Mouse (Mus musculus): ENCODE measurements around the gene Coro1b.
"Not testable (repeated sequence)": the region's sequence is repeated elsewhere in the genome, so short reads cannot be mapped to it uniquely, and the experiment has no call there.

Coro1b gene

DNA sequence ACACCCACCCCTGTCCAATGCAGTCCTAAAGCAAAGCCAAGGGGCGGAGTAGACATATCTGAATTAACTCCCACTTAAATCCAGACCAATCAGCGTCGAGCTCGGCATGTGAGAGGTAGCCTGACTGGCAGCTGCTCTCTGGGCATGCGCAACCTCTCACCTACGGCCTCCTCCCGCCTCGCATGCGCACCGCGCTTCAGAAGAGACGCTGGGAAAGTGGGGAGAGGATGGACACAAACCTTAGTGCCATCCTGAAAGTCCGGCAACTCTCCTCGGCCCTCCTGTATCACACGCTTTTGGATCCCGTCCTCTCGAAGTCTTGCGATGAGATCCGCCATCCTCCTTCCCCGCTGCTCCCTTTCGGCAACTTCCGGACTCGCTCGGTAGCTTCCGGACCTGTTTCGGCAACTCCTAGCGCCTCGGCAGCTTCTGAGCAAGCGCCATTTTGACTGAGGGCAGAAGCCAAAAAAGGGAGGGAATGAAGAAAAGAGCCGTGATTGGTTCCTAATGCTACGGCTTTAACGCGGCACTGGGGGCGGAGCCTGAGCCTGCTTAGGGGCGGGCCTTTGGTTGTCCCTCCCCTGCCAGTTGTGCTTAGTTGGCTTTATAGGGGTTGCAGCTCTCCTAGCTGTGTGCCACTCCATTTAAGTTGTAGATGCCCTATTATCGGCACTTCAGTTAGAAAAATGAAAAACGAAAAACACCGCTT lies 27.2 kb upstream of the Coro1b start:
- peak; percentile 98 to 99 for DNase-seq

DNA sequence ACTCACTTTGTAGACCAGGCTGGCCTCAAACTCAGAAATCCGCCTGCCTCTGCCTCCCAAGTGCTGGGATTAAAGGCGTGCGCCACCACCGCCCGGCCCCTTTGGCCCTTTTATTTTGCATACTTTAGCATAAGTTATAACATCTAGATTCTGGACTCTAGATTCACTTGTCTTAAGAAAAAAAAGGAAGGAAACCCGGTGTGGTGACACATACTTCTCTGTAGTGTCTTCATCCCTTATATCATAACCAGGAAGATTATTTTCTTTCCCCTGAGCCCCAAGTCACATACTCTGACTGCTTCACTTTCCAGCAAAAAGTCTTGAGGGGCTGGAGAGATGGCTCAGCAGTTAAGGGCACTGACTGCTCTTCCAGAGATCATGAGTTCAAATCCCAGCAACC lies 26.5 kb upstream of the Coro1b start:
- not testable (repeated sequence) for DNase-seq

DNA sequence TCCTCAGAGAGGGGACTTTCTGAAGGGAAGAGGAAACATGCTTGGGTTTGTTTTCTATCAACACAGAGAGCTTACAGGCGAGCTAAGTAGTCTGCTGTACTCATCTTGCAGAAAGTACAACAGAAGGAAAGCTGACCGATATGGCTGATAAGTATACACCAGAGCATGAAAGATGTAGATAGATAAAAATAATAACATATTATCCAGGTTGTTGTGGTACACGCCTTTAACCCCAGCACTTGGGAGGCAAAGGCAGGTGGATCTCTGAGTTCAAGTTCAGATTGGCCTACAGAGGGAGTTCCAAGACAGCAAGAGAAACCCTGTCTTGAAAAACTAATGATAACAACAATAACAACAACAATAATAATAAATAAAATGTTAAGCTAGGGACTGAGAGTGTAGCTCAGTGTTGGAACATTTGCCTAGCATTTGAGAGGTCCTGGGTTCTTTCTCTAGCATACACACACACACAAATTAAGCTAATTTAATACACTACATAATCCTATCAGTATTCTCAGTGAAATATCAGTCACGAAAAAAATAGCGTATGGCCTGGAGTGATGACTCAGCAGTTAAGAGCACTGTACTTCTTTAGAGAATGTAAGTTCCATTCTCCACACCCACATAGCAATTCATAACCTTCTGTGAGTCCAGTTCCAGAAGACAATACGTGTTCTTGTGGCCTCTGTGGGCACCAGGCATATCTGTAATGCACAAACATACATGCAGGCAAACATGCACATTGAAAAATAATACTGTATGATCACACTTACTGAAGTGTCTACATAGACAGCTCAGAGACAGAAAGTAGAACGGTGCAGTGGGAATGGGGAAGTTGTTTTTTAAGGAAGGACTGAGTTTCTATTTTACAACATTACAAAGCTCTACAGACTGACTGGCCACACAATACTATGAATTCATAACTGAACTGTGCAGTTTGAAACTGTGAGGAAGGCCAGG lies 25.7 kb upstream of the Coro1b start:
- no peak for DNase-seq

DNA sequence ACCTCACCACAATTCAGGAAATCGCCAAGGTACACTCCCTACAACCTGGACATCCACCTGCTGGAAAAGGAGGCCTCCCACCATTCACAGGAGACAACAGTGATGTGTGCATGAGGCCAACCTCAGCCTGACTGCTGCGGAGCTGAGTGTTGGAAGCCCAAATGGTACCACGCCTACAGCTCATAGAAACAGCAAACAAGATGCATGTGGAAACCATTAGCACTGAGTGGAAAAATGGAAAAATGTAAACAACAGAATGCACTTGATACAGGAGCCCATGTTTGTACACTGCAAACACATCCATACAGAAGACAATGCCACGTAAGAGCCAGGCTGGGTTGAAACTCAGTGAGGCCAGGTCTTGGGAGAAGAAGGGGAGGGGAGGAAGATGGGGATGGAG lies 24.0 kb upstream of the Coro1b start:
- no peak for DNase-seq

DNA sequence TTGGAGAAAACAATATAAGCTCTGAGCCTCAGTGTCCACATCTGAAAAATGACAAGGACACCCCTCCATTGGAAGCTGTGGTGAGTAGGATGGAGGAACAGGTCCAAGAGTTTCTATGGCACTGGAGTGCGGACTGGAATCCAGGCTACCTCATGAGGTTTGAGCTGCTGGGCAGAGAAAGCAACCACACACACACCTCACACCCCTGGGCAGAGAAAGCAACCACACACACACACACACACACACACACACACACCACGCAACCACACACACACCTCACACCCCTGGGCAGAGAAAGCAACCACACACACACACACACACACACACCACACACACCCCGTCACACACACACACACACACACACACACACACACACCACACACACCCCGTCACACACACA lies 23.2 kb upstream of the Coro1b start:
- not testable (repeated sequence) for DNase-seq

DNA sequence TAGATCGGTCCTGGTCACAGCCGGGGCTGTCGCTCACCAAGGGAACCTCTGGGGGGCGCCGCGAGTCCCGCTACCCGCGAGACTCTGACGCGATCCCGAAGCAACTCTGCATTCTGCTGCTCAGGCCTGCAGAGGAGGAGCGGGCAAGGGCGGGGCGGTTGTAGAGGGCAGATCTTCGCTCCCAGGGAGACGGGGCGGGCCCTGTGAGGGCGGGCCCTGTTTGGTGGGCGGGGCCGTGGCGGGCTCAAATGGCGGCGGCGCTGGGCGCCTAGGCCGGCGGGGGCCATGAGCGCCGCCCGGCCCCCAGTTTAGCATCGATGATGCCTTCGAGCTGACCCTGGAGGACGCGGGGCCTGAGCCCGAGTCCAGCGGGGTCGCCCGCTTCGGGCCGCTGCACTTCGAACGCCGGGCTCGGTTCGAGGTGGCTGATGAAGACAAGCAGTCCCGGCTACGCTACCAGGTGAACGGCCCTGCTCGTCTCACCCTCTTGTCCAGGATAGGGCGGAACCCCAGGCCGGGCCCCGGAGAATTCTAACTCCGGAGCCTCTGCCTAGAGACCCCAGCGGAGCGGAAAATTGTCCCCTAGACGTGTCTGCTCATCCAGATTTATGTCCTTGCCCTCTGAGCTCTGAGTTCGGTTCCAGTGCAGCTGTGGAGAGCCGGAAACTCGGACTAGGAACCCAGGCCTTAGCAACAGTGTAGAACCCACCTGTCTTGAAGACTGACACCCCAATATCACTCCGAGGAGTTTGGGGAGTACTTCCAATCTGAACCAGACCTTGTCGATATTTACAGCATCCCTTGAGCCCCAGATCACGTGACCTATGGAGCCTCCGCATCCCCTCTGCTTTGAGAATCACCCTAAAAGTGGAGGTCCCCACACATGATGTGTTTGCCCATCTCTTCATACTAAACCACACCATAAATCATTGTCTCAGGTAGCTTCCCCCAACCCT lies 22.4 kb upstream of the Coro1b start, which contains the start of gene Aip:
TSS of gene Aip (minus strand) at position 118 of the 956 bp plus-strand sequence.
- DNase-seq = peak; percentile 99

DNA sequence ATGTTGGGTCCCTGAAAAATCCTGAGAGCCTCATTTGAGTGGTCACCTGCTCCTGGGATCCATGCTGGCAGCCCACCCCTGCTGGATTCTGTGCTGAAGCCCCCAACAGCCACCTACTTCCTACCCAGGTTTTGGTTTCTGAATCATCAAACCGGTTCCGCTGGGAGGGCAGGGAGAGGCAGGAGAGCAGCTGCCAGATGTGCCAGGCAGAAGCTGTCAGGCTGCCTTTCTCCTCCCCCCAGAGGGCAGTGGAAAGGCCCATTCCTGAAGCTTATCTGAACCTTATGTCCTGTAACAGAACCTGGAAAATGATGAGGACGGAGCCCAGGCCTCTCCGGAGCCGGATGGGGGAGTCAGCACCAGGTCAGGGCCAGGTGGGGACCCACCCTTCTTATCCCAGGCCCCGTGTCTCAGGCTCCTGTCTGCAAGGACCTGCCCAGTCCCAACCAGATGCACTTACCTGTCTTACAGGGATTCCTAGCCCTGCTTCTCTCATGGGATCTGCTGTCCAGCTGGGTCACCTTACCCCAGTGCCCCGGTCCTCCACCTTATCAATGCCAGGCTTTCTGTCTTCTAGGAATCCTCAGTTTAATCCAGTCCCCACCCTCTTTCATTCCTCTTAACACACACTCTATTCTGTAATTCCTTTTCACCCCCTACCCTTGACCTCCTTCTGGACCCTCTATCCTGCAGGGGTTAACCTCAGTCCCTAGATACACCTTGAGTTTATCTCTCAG lies 21.5 kb upstream of the Coro1b start:
- peak; percentile 62 to 64 for DNase-seq

DNA sequence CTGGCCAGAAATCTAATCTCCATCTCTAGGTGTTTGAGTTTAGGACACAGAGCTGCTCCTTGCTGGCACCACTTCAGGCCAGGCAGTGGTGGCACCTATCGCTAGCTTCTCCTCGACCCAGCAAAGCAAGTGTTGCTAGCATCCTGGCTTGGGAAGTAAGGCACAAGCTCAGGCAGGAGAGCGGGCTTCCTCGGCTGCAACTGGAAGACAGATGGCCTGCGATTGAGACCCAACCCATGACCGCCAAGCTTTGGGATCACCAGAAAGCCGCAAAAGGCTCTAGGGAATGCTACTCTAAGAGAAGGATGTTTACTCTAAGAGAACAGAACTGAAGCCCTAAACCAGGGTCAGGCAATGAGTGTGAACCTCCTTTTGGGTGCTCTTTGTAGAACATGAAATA lies 19.0 kb upstream of the Coro1b start:
- DNase-seq = no peak

DNA sequence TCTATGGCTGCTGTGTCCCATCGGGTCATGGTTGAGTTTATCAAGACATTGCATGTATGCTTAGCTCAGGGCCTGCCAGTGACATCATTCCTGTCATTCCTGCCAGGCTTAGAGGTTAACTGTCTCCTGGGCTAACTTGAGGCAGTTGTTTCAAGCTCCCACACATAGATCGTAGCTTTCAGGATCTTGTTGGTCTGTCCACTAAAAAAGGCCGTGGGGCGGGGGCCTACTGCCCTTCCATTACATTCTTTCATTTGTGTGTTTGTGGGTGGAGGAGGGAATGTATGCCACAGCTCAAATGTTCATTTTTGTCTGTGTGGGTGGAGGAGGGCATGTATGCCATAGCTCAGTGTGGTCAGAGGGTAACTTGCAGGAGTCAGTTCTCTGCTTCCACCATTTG lies 18.3 kb upstream of the Coro1b start:
- DNase-seq = no peak

DNA sequence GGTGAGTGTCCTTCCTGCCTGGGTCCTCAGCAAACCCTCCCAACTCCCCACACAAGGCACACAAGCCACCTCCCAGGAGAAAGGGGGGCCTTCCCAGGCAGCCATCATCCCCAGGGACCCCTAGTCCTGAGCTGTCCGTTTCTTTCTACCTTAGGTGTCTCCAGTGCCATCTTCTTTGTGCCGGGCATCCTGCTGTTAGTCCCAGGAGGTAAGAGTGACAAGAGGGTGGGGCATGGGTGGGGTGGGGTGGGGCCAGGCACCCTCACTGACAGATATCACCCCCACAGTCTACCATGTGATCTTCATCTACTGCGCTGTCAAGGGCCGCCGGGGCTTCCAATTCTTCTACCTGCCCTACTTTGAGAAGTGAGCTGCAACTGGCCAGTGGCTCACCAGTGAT lies 17.3 kb upstream of the Coro1b start:
- no peak for DNase-seq

DNA sequence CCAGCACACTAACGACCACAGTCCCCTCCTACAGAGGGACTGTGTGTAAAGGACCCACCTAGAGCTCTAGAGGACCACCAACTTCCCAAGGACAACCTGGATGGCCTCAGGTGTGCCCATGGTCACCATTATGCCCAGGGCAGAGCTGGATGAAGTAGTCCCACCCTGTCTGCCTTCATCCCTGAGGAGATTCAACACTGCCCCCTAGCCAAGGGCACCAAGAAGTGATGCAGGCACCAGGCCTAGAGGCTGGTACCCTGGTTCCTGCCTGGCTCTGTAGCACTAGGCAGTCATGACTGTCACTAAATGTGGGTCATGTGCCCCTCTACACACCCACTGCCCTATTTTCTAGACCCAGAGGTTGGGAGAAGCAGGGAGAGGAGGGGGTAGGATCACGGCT lies 16.7 kb upstream of the Coro1b start:
- no peak for DNase-seq

DNA sequence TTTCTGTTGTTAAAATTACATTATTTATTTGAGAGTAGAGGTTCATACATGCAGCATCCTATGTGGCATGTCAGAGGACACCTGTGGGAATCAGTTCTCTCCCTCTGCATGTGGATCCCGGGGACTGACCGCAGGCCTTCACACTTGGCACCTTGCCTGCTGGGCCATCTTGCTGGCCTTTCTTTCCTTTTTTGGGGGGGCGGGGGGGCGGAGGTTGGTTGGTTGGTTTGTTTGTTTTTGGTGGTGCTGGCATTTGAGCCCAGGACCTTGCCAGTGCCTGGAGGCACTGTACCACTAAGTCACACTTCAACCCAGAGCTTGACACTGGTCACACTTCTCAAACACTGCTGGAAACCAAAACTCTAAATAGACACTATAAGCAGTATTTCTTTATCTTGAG lies 14.1 kb upstream of the Coro1b start:
- DNase-seq = no peak

DNA sequence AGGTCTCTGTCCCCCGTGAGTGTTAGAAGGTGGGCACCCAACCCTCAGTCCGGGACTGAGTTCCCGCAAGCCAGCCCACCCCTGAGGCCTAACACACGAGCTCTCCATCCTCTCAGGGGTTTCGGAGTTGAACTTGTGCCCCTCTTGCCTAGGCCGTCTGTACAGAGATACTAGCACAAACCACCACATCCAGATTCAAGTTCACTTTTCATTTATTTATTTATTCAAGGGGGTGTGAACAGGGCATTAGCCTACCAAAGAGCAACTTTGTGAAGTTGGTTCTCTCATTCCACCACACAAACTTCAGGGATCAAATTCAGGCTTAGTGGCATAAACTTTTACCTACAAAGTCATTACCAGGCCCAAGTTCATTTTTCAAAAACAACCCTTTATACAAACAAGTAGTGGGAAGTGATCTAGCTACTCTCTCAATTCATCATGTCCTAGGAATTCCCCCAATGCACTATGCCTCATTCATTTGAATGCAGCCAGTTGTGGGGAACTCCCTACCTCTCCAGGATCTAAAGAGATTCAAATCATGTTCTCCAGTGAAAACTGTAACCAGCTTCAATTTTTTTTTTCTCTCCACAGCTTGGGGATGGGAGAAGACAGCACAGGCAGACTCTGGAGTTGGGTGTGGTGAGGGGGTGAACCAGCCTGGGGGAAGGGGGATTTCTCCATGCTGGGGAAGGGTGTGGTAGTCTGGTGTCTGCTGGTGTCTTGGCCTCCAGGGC lies 13.0 kb upstream of the Coro1b start:
- DNase-seq = not testable (repeated sequence)

DNA sequence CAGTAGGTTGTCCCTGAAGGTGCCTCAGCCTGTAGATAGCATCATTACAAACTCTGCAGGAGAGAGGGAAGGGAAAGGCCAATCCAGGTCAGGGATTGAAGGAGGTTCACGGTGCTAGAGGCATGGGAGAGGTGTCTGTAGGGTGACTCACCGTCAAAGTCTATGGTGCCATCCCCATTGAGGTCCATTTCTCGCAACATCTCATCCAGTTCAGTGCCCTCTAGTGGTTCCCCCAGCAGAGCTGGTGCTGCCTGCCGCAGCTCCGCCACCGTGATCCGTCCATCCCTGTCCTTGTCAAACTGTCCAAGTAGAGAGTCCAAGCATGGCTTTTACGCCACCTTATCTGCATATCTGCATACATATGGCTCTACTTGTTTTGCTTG lies 12.5 kb upstream of the Coro1b start:
- DNase-seq = not testable (repeated sequence)

DNA sequence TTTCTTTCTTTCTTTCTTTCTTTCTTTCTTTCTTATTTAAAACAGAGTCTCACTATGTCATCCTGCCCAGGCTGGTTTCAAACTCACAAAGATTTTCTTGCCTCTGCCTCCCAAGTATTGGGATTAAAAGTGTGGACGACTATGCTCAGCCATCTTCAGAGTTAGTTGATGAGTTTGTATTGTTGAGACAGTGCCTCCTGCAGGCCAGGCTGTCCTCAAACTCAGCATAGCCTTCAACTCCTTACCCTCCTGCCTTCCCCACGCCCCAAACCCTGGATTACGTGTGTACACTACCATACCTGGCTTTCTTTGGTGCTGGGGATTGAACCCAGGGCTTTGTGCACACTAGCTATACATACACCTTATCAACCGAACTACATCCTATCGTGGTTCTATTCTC lies 12.0 kb upstream of the Coro1b start:
- no peak for DNase-seq

DNA sequence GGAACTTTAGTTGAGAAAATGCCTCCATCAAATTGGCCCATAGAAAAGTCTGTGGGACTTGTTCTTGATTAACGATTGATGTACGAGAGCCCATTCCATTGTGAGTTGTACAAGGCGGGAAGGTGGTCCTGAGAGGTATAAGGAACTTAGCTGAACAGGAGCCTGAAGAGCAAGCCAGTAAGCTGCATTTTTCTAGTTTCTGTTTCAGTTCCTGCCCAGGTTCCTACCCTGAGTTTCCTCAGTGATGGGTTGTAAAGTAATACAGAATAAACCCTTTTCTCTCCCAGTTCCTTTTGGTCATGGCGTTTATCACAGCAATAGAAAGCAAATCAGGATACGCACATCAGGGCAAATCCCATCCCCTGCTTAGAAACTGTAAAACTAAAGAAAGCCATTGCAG lies 10.5 kb upstream of the Coro1b start:
- DNase-seq = no peak

DNA sequence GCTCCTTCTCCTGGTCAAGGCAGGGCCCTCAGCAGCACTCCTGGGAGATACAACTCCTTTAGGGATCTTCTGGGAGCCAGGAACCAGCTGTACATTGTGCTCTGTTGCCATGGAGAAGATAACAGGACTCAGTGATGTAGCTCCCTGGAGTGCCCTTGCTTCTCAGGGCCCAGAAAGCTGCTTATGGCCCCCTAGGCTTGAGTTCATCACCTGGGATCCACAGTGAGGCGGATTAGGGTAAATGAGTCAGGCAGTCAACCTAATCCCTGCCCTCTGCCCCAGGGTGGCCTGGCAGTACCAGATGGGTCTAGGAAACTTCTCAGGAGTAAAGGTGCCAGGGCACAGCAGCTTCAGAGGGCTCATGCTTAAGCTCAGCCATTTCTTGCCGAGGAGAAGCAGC lies 9.0 kb upstream of the Coro1b start, which contains the start of gene Gpr152:
TSS of gene Gpr152 (plus strand) at position 342 of the 400 bp plus-strand sequence.
- DNase-seq = no peak

DNA sequence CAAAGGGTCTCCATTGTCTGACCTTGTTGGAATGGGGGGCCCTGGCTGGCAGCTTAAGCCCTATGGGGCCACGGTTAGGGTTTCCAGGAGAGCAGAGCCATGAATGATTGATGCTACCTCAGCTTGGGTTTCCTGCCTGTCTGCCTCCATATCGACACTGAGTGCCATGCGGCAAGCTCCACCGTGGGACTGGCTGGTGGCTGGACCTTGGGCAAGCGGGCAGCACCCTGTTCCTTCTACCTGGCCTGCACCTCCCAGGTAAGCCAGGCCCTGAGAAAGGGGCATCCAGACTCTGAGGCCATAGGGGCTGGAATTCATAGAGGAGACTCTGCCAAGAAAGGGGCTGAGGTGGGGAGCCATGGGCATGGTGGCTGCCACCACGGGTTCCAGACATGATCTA lies 8.3 kb upstream of the Coro1b start:
- DNase-seq = no peak

DNA sequence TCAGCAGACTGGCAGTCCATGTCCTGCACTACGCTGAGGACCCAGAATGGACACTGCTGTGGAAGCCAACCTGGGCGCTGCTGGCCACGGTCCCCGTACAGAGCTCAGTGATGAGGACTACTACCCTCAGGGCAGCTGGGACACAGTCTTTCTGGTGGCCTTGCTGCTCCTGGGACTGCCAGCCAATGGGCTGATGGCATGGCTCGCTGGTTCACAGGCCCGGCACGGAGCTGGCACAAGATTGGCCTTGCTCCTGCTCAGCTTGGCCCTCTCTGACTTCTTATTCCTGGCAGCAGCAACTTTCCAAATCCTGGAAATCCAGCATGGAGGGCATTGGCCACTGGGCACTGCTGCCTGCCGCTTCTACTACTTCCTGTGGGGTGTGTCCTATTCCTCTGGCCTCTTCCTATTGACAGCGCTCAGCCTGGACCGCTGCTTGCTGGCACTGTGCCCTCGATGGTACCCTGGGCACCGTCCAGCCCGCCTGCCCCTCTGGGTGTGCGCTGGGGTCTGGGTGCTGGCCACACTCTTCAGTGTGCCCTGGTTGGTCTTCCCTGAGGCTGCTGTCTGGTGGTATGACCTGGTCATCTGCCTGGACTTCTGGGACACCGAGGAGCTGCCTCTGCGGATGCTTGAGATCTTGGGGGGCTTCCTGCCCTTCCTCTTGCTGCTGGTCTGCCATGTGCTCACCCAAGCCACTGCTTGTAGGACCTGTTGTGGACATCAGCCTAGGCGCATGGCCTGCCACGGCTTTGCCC lies 5.8 kb upstream of the Coro1b start:
- no peak for DNase-seq

DNA sequence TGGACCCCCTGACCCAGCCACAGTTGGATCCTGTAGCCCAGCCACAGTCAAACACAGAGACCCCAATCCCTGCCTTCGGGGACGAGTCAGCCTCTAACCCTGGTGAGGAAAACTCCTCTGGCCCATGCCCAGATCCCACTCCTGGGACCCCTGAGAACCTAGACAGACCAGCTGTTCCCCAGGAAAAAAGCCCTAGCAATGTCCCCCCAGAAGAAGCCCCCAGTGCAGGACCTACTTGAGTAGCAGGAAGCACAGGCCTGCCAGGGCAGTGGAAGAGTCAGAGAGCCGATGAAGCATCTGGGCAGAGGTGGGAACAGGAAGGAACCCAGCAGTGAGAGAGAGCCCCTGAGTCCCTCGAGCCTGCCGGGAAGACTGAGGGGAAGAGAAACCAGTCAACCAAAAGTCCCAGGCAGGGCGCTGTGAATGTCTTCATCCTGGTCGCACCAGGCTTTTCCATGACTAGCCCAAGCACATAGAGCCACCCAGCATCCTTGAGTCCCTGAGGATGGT lies 4.6 kb upstream of the Coro1b start, which contains the start of gene Cabp4:
TSS of gene Cabp4 (minus strand) at position 275 of the 510 bp plus-strand sequence.
- DNase-seq = no peak
